Mouse (Mus musculus): Measurements from ENCODE around the gene Zfp408. TPM values are rescaled to one million over a fixed set of nuclear protein-coding genes. Genes with fewer than 3 reads are reported as not detected.

Zfp408 gene
- total and polyA plus RNA-seq, 2 experiments from 2014 or later = 4.0 to 11.1 TPM

DNA sequence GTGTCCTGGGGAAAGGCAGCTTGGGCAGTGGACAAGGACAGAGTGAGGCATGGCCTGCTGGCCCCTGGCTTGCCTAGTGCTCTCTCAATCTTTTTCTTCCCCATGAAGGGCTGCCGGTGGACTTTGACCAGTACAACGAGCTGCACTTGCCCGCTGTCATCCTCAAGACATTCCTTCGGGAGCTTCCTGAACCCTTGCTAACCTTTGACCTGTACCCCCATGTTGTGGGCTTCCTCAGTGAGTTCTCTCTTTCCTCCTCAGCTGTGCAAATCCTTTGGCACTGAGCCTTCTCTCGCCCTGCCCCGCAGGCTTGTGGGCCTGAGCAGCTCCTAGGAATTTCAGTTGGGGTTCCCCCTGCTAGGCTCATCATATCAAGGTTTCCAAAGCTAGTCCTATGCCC lies 20.4 kb upstream of the Zfp408 start:
- Histone ChIP-seq H3K9me3 (replicated peaks; ENCODE audit: control insufficient read depth, low read length) (no peaks in the 10 kb centered on the region), H3K9ac (replicated peaks; ENCODE audit: low read depth, low read length) (no peak overlapping the region), H3K36me3 (replicated peaks; ENCODE audit: control insufficient read depth, insufficient read depth, low read length) (peaks cover 68% of the 10 kb centered on the region), H3K4me2 (ENCODE audit: low read depth, low read length) (no peak overlapping the region), H3K4me3 (ENCODE audit: low read depth, low read length) (no peak overlapping the region), H3K4me1 (ENCODE audit: control insufficient read depth, insufficient read depth) (no peaks in the 10 kb centered on the region), H3K27me3 (ENCODE audit: control insufficient read depth, insufficient read depth, low read length) (no peaks in the 10 kb centered on the region), H3K27ac (ENCODE audit: low read depth) (no peak overlapping the region)
- DNase-seq (ENCODE audit: low spot score) (no peak), ATAC-seq (ENCODE audit: insufficient read depth, low read depth) (no peak)
- WGBS = 83% methylated on average over 6 of the region's 6 CpGs
- TF ChIP-seq EP300 (IDR thresholded peaks at IDR 0.05; ENCODE audit: low read depth) (no peak), CTCF (IDR thresholded peaks at IDR 0.05; ENCODE audit: low read depth) (no peak)

DNA sequence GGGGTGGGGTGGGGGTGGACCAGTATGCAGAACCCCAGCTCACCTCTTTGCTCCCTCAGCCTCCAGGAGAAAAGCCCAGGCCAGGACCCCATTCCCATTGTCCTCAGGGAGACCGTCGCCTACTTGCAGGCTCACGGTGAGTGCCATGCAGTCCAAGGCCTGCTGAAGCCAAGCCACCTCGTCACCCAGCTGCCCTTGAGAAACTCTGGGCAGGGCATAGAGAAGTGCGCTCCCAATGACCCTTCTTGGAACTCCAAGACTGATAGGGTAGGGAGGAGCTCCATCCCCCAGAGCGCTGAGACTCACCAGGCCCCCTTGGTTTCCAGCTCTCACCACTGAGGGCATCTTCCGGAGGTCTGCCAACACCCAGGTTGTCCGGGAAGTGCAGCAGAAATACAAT lies 19.7 kb upstream of the Zfp408 start:
- 86% methylated on average over 8 of the region's 8 CpGs for WGBS
- Histone ChIP-seq H3K4me3 (ENCODE audit: low read depth, low read length) (no peak overlapping the region), H3K36me3 (replicated peaks; ENCODE audit: control insufficient read depth, insufficient read depth, low read length) (peaks cover 70% of the 10 kb centered on the region), H3K9ac (replicated peaks; ENCODE audit: low read depth, low read length) (no peak overlapping the region), H3K9me3 (replicated peaks; ENCODE audit: control insufficient read depth, low read length) (no peaks in the 10 kb centered on the region), H3K27me3 (ENCODE audit: control insufficient read depth, insufficient read depth, low read length) (no peaks in the 10 kb centered on the region), H3K4me1 (ENCODE audit: control insufficient read depth, insufficient read depth) (no peaks in the 10 kb centered on the region), H3K27ac (ENCODE audit: low read depth) (no peak overlapping the region), H3K4me2 (ENCODE audit: low read depth, low read length) (no peak overlapping the region)
- DNase-seq (ENCODE audit: low spot score) (no peak), ATAC-seq (ENCODE audit: insufficient read depth, low read depth) (no peak)
- no peak for TF ChIP-seq EP300 (IDR thresholded peaks at IDR 0.05; ENCODE audit: low read depth)
- no peak for TF ChIP-seq CTCF (IDR thresholded peaks at IDR 0.05; ENCODE audit: low read depth)

DNA sequence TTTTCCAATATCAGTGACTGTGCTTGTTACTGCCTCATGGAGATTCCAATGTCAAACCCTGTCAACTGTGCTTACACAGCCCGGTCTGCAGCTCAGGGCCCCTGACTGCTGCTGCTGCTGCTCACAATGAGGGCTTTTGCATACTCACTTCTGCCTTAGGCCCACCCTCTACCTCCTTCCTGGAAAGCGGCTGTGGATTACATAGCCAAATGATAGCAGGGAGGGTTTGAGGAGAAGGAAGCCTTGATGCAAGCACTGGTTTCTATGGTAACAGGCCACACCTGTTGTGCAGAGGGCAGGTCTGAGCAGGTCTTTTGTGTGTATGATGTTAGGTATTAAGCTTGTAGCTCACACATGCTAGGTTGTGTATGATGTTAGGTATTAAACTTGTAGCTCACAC lies 18.2 kb upstream of the Zfp408 start:
- H3K27ac ChIP-seq (ENCODE audit: low read depth) = no peak overlapping the region

DNA sequence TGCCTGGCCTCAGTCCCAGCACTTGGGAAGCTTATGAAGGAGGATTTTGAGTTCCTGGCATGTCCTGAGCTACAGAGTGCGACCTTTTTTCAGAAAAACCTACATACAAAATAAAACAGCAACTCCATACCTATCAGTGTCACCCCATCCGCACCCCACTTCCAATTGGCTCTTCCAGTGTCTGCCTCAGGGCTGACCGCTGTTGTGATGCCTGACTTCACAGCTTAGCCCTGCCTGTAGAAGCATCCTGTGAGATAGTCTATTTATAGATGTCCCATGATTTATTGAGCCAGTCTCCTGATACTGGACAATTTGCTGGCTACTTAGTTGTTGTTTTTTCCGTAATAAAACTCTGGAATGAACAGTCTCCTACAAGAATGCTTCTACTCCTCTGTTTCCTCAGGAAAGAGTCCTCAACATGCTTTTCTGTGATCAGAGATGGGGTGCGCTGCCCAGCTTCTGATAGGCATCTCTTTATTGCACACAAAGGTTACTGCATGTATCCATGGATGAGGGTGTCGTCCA lies 16.9 kb upstream of the Zfp408 start:
- no peak for TF ChIP-seq CTCF (IDR thresholded peaks at IDR 0.05; ENCODE audit: low read depth)
- no peak for TF ChIP-seq EP300 (IDR thresholded peaks at IDR 0.05; ENCODE audit: low read depth)
- ATAC-seq (ENCODE audit: insufficient read depth, low read depth) = no peak
- H3K9ac ChIP-seq (replicated peaks; ENCODE audit: low read depth, low read length) = no peak overlapping the region
- H3K27me3 ChIP-seq (ENCODE audit: control insufficient read depth, insufficient read depth, low read length) = no peaks in the 10 kb centered on the region
- peaks cover 74% of the 10 kb centered on the region for H3K36me3 ChIP-seq (replicated peaks; ENCODE audit: control insufficient read depth, insufficient read depth, low read length)
- peak overlapping the region; percentile 5; the same call in 1 of the 2 replicates for H3K27ac ChIP-seq (ENCODE audit: low read depth)
- no peaks in the 10 kb centered on the region for H3K9me3 ChIP-seq (replicated peaks; ENCODE audit: control insufficient read depth, low read length)
- no peak overlapping the region for H3K4me2 ChIP-seq (ENCODE audit: low read depth, low read length)
- WGBS = 66% methylated on average over 6 of the region's 6 CpGs
- H3K4me3 ChIP-seq (ENCODE audit: low read depth, low read length) = no peak overlapping the region
- no peaks in the 10 kb centered on the region for H3K4me1 ChIP-seq (ENCODE audit: control insufficient read depth, insufficient read depth)
- DNase-seq (ENCODE audit: low spot score) = no peak

More for the DNA sequence above, 18.2 kb upstream of the Zfp408 start:
- Histone ChIP-seq H3K9ac (replicated peaks; ENCODE audit: low read depth, low read length) (no peak overlapping the region), H3K27me3 (ENCODE audit: control insufficient read depth, insufficient read depth, low read length) (no peaks in the 10 kb centered on the region), H3K4me1 (ENCODE audit: control insufficient read depth, insufficient read depth) (no peaks in the 10 kb centered on the region), H3K9me3 (replicated peaks; ENCODE audit: control insufficient read depth, low read length) (no peaks in the 10 kb centered on the region), H3K4me2 (ENCODE audit: low read depth, low read length) (no peak overlapping the region), H3K36me3 (replicated peaks; ENCODE audit: control insufficient read depth, insufficient read depth, low read length) (peaks cover 72% of the 10 kb centered on the region), H3K4me3 (ENCODE audit: low read depth, low read length) (no peak overlapping the region)
- 50% methylated on average over 2 of the region's 2 CpGs for WGBS
- no peak for DNase-seq (ENCODE audit: low spot score)
- TF ChIP-seq CTCF (IDR thresholded peaks at IDR 0.05; ENCODE audit: low read depth) = no peak
- no peak for TF ChIP-seq EP300 (IDR thresholded peaks at IDR 0.05; ENCODE audit: low read depth)
- ATAC-seq (ENCODE audit: insufficient read depth, low read depth) = no peak

DNA sequence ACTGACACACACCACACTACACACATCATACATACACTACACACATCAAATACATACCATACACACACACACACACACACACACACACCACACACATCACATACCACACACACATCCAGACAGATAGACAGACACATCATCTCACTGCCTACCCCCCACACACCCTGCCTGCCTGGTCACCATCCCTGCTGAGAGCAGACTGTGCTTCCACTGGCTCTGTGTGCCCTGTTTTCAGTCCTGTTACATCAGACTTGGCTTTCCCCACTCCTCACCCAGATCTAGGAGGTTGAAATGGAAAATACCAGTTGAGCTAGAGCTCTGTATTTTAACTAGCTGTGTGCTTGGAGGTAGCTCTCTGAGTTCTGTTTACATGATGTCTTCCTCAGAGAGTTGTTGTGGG lies 15.2 kb upstream of the Zfp408 start:
- H3K27ac ChIP-seq (ENCODE audit: low read depth) = no peak overlapping the region
- no peak for ATAC-seq (ENCODE audit: insufficient read depth, low read depth)
- H3K4me1 ChIP-seq (ENCODE audit: control insufficient read depth, insufficient read depth) = no peaks in the 10 kb centered on the region
- no peaks in the 10 kb centered on the region for H3K9me3 ChIP-seq (replicated peaks; ENCODE audit: control insufficient read depth, low read length)
- DNase-seq (ENCODE audit: low spot score) = no peak
- peaks cover 71% of the 10 kb centered on the region for H3K36me3 ChIP-seq (replicated peaks; ENCODE audit: control insufficient read depth, insufficient read depth, low read length)
- H3K4me2 ChIP-seq (ENCODE audit: low read depth, low read length) = no peak overlapping the region
- H3K4me3 ChIP-seq (ENCODE audit: low read depth, low read length) = no peak overlapping the region
- no peaks in the 10 kb centered on the region for H3K27me3 ChIP-seq (ENCODE audit: control insufficient read depth, insufficient read depth, low read length)
- H3K9ac ChIP-seq (replicated peaks; ENCODE audit: low read depth, low read length) = no peak overlapping the region
- TF ChIP-seq EP300 (IDR thresholded peaks at IDR 0.05; ENCODE audit: low read depth) (no peak), CTCF (IDR thresholded peaks at IDR 0.05; ENCODE audit: low read depth) (no peak)

DNA sequence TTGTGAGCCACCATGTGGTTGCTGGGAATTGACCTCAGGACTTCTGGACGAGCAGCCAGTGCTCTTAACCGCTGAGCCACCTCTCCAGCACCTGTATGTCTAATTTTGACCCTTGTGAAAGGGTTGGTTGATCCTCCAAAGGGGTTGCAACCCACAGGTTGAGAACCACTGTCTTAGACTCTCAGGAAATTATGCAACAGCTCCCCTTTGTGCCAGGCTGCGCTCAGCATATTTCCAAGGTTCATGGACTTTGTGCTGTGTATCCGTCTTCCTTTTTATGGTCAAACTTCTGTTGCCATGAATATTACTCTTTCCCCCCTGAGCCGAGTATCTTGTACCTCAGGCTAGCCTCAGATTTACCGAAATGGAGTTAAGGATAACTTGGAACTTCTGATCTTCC lies 11.4 kb upstream of the Zfp408 start:
- H3K27me3 ChIP-seq (ENCODE audit: control insufficient read depth, insufficient read depth, low read length) = no peaks in the 10 kb centered on the region
- WGBS = 90% methylated on average over 6 of the region's 6 CpGs
- H3K27ac ChIP-seq (ENCODE audit: low read depth) = no peak overlapping the region

More for the DNA sequence above, 11.4 kb upstream of the Zfp408 start:
- no peak overlapping the region for H3K4me3 ChIP-seq (ENCODE audit: low read depth, low read length)
- DNase-seq (ENCODE audit: low spot score) = no peak
- TF ChIP-seq EP300 (IDR thresholded peaks at IDR 0.05; ENCODE audit: low read depth) = no peak
- no peak for TF ChIP-seq CTCF (IDR thresholded peaks at IDR 0.05; ENCODE audit: low read depth)
- no peak for ATAC-seq (ENCODE audit: insufficient read depth, low read depth)
- no peaks in the 10 kb centered on the region for H3K9me3 ChIP-seq (replicated peaks; ENCODE audit: control insufficient read depth, low read length)
- H3K4me1 ChIP-seq (ENCODE audit: control insufficient read depth, insufficient read depth) = peaks cover 10% of the 10 kb centered on the region
- H3K9ac ChIP-seq (replicated peaks; ENCODE audit: low read depth, low read length) = no peak overlapping the region
- H3K4me2 ChIP-seq (ENCODE audit: low read depth, low read length) = no peak overlapping the region
- H3K36me3 ChIP-seq (replicated peaks; ENCODE audit: control insufficient read depth, insufficient read depth, low read length) = peaks cover 78% of the 10 kb centered on the region

All from heart, postnatal 0 days (tissue).